Mouse (Mus musculus) stomach, embryonic 16.5 days (tissue): ENCODE data around the gene Llgl1. TPM values are rescaled to one million over a fixed set of nuclear protein-coding genes. Genes with fewer than 3 reads are reported as not detected.

Source experiments
- microRNA-seq: library from miRNA; unstranded; fragments of <30 nt; microRNA quantifications from one replicate; pipeline ENCODE4, GENCODE M21; 2016
- polyA plus RNA-seq: library from polyadenylated mRNA; unstranded; fragments of >200 nt; fragmentation: Nextera tagmentation; extraction: Ambion mirVana; gene quantifications from 2 replicates; pipeline ENCODE4 v1.2.1, GENCODE M21; 2015

The Llgl1 gene
- polyA plus RNA-seq, 1 experiment from 2014 or later: 43.2 TPM

Small RNA genes lying within 50 kb of the gene (microRNA-seq; reads per million reads assigned to microRNA genes)
- 2.0 reads per million, percentile 7 among the genes with 10 or more reads in this experiment for gene Mir5100

Other genes with a start within 250 kb of the Llgl1 start
- gene Drg2, start 245.1 kb upstream of the Llgl1 start, polyA plus RNA-seq: 84.7 and 92.2 TPM in 2 replicates
- gene Myo15, start 230.4 kb upstream of the Llgl1 start, polyA plus RNA-seq: 0.10 and 0.19 TPM in 2 replicates
- 26.3 and 26.7 TPM in 2 replicates for gene Alkbh5, start 163.3 kb upstream of the Llgl1 start, polyA plus RNA-seq
- gene Flii, start 27.5 kb downstream of the Llgl1 start, polyA plus RNA-seq: 87.7 and 97.6 TPM in 2 replicates
- gene Mief2, start 28.7 kb downstream of the Llgl1 start, polyA plus RNA-seq: 11.2 and 13.2 TPM in 2 replicates
- 13.0 and 13.8 TPM in 2 replicates for gene Top3a, start 77.6 kb downstream of the Llgl1 start, polyA plus RNA-seq
- gene Smcr8, start 77.8 kb downstream of the Llgl1 start, polyA plus RNA-seq: 5.6 and 6.1 TPM in 2 replicates
- gene Shmt1, start 112.0 kb downstream of the Llgl1 start, polyA plus RNA-seq: 68.3 and 69.8 TPM in 2 replicates
- gene Dhrs7b, start 130.9 kb downstream of the Llgl1 start, polyA plus RNA-seq: 42.8 and 43.6 TPM in 2 replicates
- gene Tmem11, start 179.5 kb downstream of the Llgl1 start, polyA plus RNA-seq: 58.7 and 60.1 TPM in 2 replicates
- gene Natd1, start 215.0 kb downstream of the Llgl1 start, polyA plus RNA-seq: 11.0 and 13.8 TPM in 2 replicates
- gene Map2k3, start 232.3 kb downstream of the Llgl1 start, polyA plus RNA-seq: 119 and 132 TPM in 2 replicates